Mouse (Mus musculus): ENCODE results near the gene Golgb1.

GRCm38 (mm10) chr16:36951029-36951428 lies 76.1 kb downstream of the Golgb1 start:
- TF ChIP-seq CTCF (conservative IDR thresholded peaks at IDR 0.05; ENCODE audit: insufficient read depth, insufficient read length, low read depth, low read length) = no peak
- TF ChIP-seq POLR2A (IDR thresholded peaks at IDR 0.05; ENCODE audit: low read depth, low read length) = no peak

Measured in kidney, adult 2 months (tissue).